Mouse (Mus musculus) heart, postnatal 0 days (tissue): ENCODE measurements around the gene Amn1.

Source experiments
- CTCF ChIP-seq: IDR thresholded peaks from 2 replicates; pipeline ENCODE4 v1.5.1; 2016; ENCODE audit warnings: antibody characterized with exemption, control low read depth, low read depth
- EP300 ChIP-seq: IDR thresholded peaks from 2 replicates; pipeline ENCODE4 v1.6.1; 2016; ENCODE audit warnings: antibody characterized with exemption, low read depth

GRCm38 (mm10) chr6:149131111-149131510 is 57.4 kb downstream of the Amn1 start:
- no peak for TF ChIP-seq EP300
- no peak for TF ChIP-seq CTCF
